16 mouse cellular contexts compared by ENCODE assay signal in genomic region chr17:79611545-79611944, GRCm38 (mm10). TPM values are rescaled to one million over a fixed set of nuclear protein-coding genes. Genes with fewer than 3 reads are reported as not detected.
DNase-seq lines count a peak whose midpoint lies in the region; ATAC-seq and TF ChIP-seq lines count a peak whose summit lies in the region.
"Had no signal": no experiment of that assay in that cellular context is flagged by ENCODE, and none has a peak within 500 bp of the region (broad histone marks: within the 10 kb centered on the region; RNA-seq: fewer than 3 reads in every experiment).

Rmdn2 (plus strand) TSS chr17:79611863.

- ATAC-seq in heart, embryonic 11.5 days (replicated peaks; ENCODE audit: insufficient number of reproducible peaks, low FRiP score, low TSS enrichment) = no peak
- no peak for ATAC-seq in liver, postnatal 0 days
- ATAC-seq in liver, embryonic 11.5 days (replicated peaks; ENCODE audit: low FRiP score) = no peak
- ATAC-seq in CD4-positive, CD25-positive, alpha-beta regulatory T cell, adult 4 months = no peak
- no peak for ATAC-seq in forebrain, embryonic 15.5 days (replicated peaks)
- ATAC-seq: forebrain, embryonic 13.5 days had no signal

- H3K4me2 ChIP-seq in heart, embryonic 11.5 days = no peak within 1 kb of the TSS
- H3K4me2 ChIP-seq in liver, postnatal 0 days (ENCODE audit: low read depth, low read length) = no peak within 1 kb of the TSS
- no peak within 1 kb of the TSS for H3K4me2 ChIP-seq in liver, embryonic 11.5 days
- no peak within 1 kb of the TSS for H3K4me2 ChIP-seq in forebrain, embryonic 15.5 days (replicated peaks)
- H3K4me2 ChIP-seq: forebrain, embryonic 13.5 days; hindbrain, embryonic 15.5 days; neural tube, embryonic 12.5 days had no signal

- no peaks in the 10 kb centered on the region for H3K36me3 ChIP-seq in heart, embryonic 11.5 days (ENCODE audit: control insufficient read depth, insufficient read depth, low read length)
- no peaks in the 10 kb centered on the region for H3K36me3 ChIP-seq in liver, postnatal 0 days (replicated peaks; ENCODE audit: insufficient read depth, low read length)
- no peaks in the 10 kb centered on the region for H3K36me3 ChIP-seq in liver, embryonic 11.5 days (ENCODE audit: control insufficient read depth, insufficient read depth, low read length)
- H3K36me3 ChIP-seq in forebrain, embryonic 15.5 days = no peaks in the 10 kb centered on the region
- H3K36me3 ChIP-seq: hindbrain, embryonic 15.5 days; neural tube, embryonic 12.5 days had no signal

- H3K4me3 ChIP-seq in heart, embryonic 11.5 days (ENCODE audit: low read depth, low read length) = no peak within 1 kb of the TSS
- no peak within 1 kb of the TSS for H3K4me3 ChIP-seq in liver, postnatal 0 days (ENCODE audit: low read depth, low read length)
- no peak within 1 kb of the TSS for H3K4me3 ChIP-seq in liver, embryonic 11.5 days (ENCODE audit: low read depth, low read length)
- H3K4me3 ChIP-seq in forebrain, embryonic 15.5 days = no peak within 1 kb of the TSS
- H3K4me3 ChIP-seq: forebrain, embryonic 13.5 days; hindbrain, embryonic 15.5 days; neural tube, embryonic 12.5 days had no signal

- H3K27me3 ChIP-seq in heart, embryonic 11.5 days (ENCODE audit: control insufficient read depth, insufficient read depth, low read length) = no peaks in the 10 kb centered on the region
- no peaks in the 10 kb centered on the region for H3K27me3 ChIP-seq in liver, postnatal 0 days (ENCODE audit: insufficient read depth, low read length)
- no peaks in the 10 kb centered on the region for H3K27me3 ChIP-seq in liver, embryonic 11.5 days (replicated peaks; ENCODE audit: control insufficient read depth, insufficient read depth, low read length)
- H3K27me3 ChIP-seq in forebrain, embryonic 15.5 days = no peaks in the 10 kb centered on the region
- H3K27me3 ChIP-seq: CH12.LX; forebrain, embryonic 13.5 days; hindbrain, embryonic 15.5 days; neural tube, embryonic 12.5 days had no signal

- TF ChIP-seq EP300 in liver, postnatal 0 days (IDR thresholded peaks at IDR 0.05; ENCODE audit: low read depth) = no peak

- no peaks in the 10 kb centered on the region for H3K9me3 ChIP-seq in heart, embryonic 11.5 days (replicated peaks; ENCODE audit: control insufficient read depth, low read length)
- H3K9me3 ChIP-seq in liver, postnatal 0 days (ENCODE audit: low read length) = no peaks in the 10 kb centered on the region
- H3K9me3 ChIP-seq in liver, embryonic 11.5 days (ENCODE audit: control insufficient read depth, low read length) = no peaks in the 10 kb centered on the region
- H3K9me3 ChIP-seq in forebrain, embryonic 15.5 days = no peaks in the 10 kb centered on the region
- H3K9me3 ChIP-seq: forebrain, embryonic 13.5 days; hindbrain, embryonic 15.5 days; neural tube, embryonic 12.5 days had no signal

- intact Hi-C loops in heart, postnatal 14 days (cut with DNase I) = no loop called here
- intact Hi-C loops in heart, postnatal 25 days (cut with DNase I) = no loop called here

- H3K27ac ChIP-seq in heart, embryonic 11.5 days (ENCODE audit: low read depth, low read length) = no peak within 1 kb of the TSS
- no peak within 1 kb of the TSS for H3K27ac ChIP-seq in liver, postnatal 0 days (ENCODE audit: low read depth)
- H3K27ac ChIP-seq in liver, embryonic 11.5 days (ENCODE audit: low read depth, low read length) = no peak within 1 kb of the TSS
- H3K27ac ChIP-seq in forebrain, embryonic 15.5 days (replicated peaks) = no peak within 1 kb of the TSS
- H3K27ac ChIP-seq: forebrain, embryonic 13.5 days; hindbrain, embryonic 15.5 days; neural tube, embryonic 12.5 days had no signal

- no peak within 1 kb of the TSS for H3K9ac ChIP-seq in heart, embryonic 11.5 days (ENCODE audit: low read depth, low read length)
- no peak within 1 kb of the TSS for H3K9ac ChIP-seq in liver, postnatal 0 days (replicated peaks)
- H3K9ac ChIP-seq in liver, embryonic 11.5 days (ENCODE audit: low read depth, low read length) = no peak within 1 kb of the TSS
- no peak within 1 kb of the TSS for H3K9ac ChIP-seq in forebrain, embryonic 15.5 days (replicated peaks)
- H3K9ac ChIP-seq: forebrain, embryonic 13.5 days; hindbrain, embryonic 15.5 days; neural tube, embryonic 12.5 days had no signal

- 51% methylated on average over 4 of the region's 4 CpGs for WGBS in heart, embryonic 11.5 days (ENCODE audit: insufficient replicate concordance)
- 79% methylated on average over 4 of the region's 4 CpGs for WGBS in liver, postnatal 0 days (ENCODE audit: insufficient replicate concordance)
- 85% methylated on average over 4 of the region's 4 CpGs for WGBS in liver, embryonic 11.5 days
- 68% methylated on average over 4 of the region's 4 CpGs for WGBS in forebrain, embryonic 15.5 days

- DNase-seq in heart, postnatal 14 days = no peak
- no peak for DNase-seq in liver, postnatal 0 days
- DNase-seq in liver, embryonic 11.5 days (ENCODE audit: low spot score) = no peak
- peak; percentile 63 for DNase-seq in adrenal gland, postnatal 10 days
- no peak for DNase-seq in heart, postnatal 25 days (ENCODE audit: low spot score)
- DNase-seq: cerebellum, adult 9-11 months; layer of hippocampus, adult 9-11 months; spleen, adult 18-20 months; thymus, postnatal 25 days had no signal

- TF ChIP-seq CTCF in liver, postnatal 0 days (IDR thresholded peaks at IDR 0.05; ENCODE audit: low read depth) = no peak

- no peaks in the 10 kb centered on the region for H3K4me1 ChIP-seq in heart, embryonic 11.5 days (ENCODE audit: control insufficient read depth, insufficient read depth, low read length)
- peaks cover 13% of the 10 kb centered on the region for H3K4me1 ChIP-seq in liver, postnatal 0 days (ENCODE audit: insufficient read depth)
- no peaks in the 10 kb centered on the region for H3K4me1 ChIP-seq in liver, embryonic 11.5 days (replicated peaks; ENCODE audit: control insufficient read depth, insufficient read depth, low read length)
- peaks cover 4% of the 10 kb centered on the region for H3K4me1 ChIP-seq in forebrain, embryonic 15.5 days
- H3K4me1 ChIP-seq: forebrain, embryonic 13.5 days had no signal

RNA-seq across cellular contexts. Expression of gene Rmdn2, which starts in this region (rescaled TPM):
- 18.0 and 20.2 TPM in 2 replicates for polyA plus RNA-seq in heart, embryonic 11.5 days (2014; fragmentation: Nextera tagmentation; extraction: Ambion mirVana)
- total RNA-seq in heart, postnatal 14 days (2021) = 1 to 10 TPM; 9.0 to 9.8 TPM
- polyA plus RNA-seq in liver, postnatal 0 days (2015; fragmentation: Nextera tagmentation; extraction: Ambion mirVana) = 11.2 TPM in 2 replicates
- 9.1 and 9.3 TPM in 2 replicates for polyA plus RNA-seq in liver, embryonic 11.5 days (2014; fragmentation: Nextera tagmentation; extraction: Ambion mirVana)
- total RNA-seq in adrenal gland, postnatal 10 days (2021) = 100 to 1,000 TPM; 114 to 156 TPM
- total RNA-seq in heart, postnatal 25 days (2021) = 10 to 100 TPM; 11.6 to 12.0 TPM
- 1 to 10 TPM; 3.1 to 5.6 TPM for polyA plus RNA-seq in CD4-positive, CD25-positive, alpha-beta regulatory T cell, adult 4 months (2017; shearing (Covaris generic))
- 4.4 and 5.9 TPM in 2 replicates for polyA plus RNA-seq in forebrain, embryonic 15.5 days (2015; fragmentation: Nextera tagmentation; extraction: Ambion mirVana)

Comparison
In these comparisons a context has a peak if more than half of its experiments do, and no peak if none do; other contexts are left out.
1. RNA of gene Rmdn2 (total RNA-seq): 114 to 156 TPM in adrenal gland, postnatal 10 days; 11.6 to 12.0 TPM in heart, postnatal 25 days and 9.0 to 9.8 TPM in heart, postnatal 14 days; every median in the first group is over 4 times any median in the second.